Mouse (Mus musculus) MEL (cell line): ENCODE measurements at regions not wholly inside any gene's neighbourhood (a gene's known extent, or its start where the extent isn't known, plus 50 kb on each side); places are given as distances from the start of the nearest gene placed in this dataset.

Experiments used
- DNase-seq: peaks from one replicate; pipeline ENCODE4 v3.0.0; 2011; ENCODE audit warnings: low read depth, low spot score
- H3K27ac ChIP-seq: 2 replicates; pipeline ENCODE4 v1.5.1; 2012; ENCODE audit warnings: low read depth, mild to moderate bottlenecking, control low read depth, low read length, moderate library complexity; ENCODE audit not compliant: control insufficient read depth
- H3K27me3 ChIP-seq, 2 experiments: fragments of 150-350 bp in 1 of 2; sonication (generic) in 1 of 2; 2 replicates each; pipeline ENCODE4 v1.6.1; 2012; ENCODE audit warnings: low read length in 2 of 2, mild to moderate bottlenecking in 2 of 2, improper control_type of control experiment in 1 of 2, moderate library complexity in 1 of 2; ENCODE audit not compliant: insufficient read depth in 2 of 2, control insufficient read depth in 1 of 2
- H3K36me3 ChIP-seq, 2 experiments: 2 replicates each; pipeline ENCODE4 v1.6.1; 2012 to 2014; ENCODE audit warnings: low read length in 2 of 2, improper control_type of control experiment in 1 of 2, inconsistent platforms in 1 of 2, mild to moderate bottlenecking in 1 of 2; ENCODE audit not compliant: insufficient read depth in 2 of 2, control insufficient read depth in 1 of 2
- H3K4me1 ChIP-seq, 2 experiments: fragments of 150-350 bp in 1 of 2; sonication (generic) in 1 of 2; 2 replicates each; pipeline ENCODE4 v1.6.1; 2012; ENCODE audit warnings: low read length in 2 of 2, improper control_type of control experiment in 1 of 2, mild to moderate bottlenecking in 1 of 2; ENCODE audit not compliant: insufficient read depth in 2 of 2, control insufficient read depth in 1 of 2
- H3K4me3 ChIP-seq, 2 experiments: fragments of 150-350 bp in 1 of 2; sonication (generic) in 1 of 2; 2 replicates each; pipeline ENCODE4 v1.5.1; 2012; ENCODE audit warnings: low read depth in 2 of 2, low read length in 2 of 2, mild to moderate bottlenecking in 2 of 2, moderate library complexity in 2 of 2, control low read depth in 1 of 2, improper control_type of control experiment in 1 of 2; ENCODE audit not compliant: control insufficient read depth in 1 of 2, insufficient read depth in 1 of 2
- H3K79me2 ChIP-seq: 2 replicates; pipeline ENCODE4 v1.6.1; 2012; ENCODE audit warnings: mild to moderate bottlenecking, low read length, moderate library complexity; ENCODE audit not compliant: control insufficient read depth, poor library complexity, insufficient read depth
- H3K9ac ChIP-seq: 2 replicates; pipeline ENCODE4 v1.6.1; 2012; ENCODE audit warnings: low read depth, mild to moderate bottlenecking, control low read depth, low read length, moderate library complexity; ENCODE audit not compliant: control insufficient read depth, poor library complexity, severe bottlenecking
- H3K9me3 ChIP-seq: fragments of 150-350 bp; sonication (generic); replicated peaks from 2 replicates; pipeline ENCODE4 v1.6.1; 2012; ENCODE audit warnings: mild to moderate bottlenecking, low read length, improper control_type of control experiment, moderate library complexity; ENCODE audit not compliant: insufficient read depth
- BHLHE40 ChIP-seq: IDR thresholded peaks from 2 replicates; pipeline ENCODE4 v1.6.1; 2012; ENCODE audit warnings: low read depth, mild to moderate bottlenecking, inconsistent platforms, low read length, improper control_type of control experiment, borderline replicate concordance
- CHD2 ChIP-seq: IDR thresholded peaks from 2 replicates; pipeline ENCODE4 v1.6.1; 2011; ENCODE audit warnings: low read length, improper control_type of control experiment
- CTCF ChIP-seq, 3 experiments: IDR thresholded peaks in 2 of 3; conservative IDR thresholded peaks in 1 of 3; 2 replicates each; pipeline ENCODE4 v1.5.1; 2011 to 2012; ENCODE audit warnings: low read length in 3 of 3, low read depth in 2 of 3, mild to moderate bottlenecking in 2 of 3, improper control_type of control experiment in 1 of 3, inconsistent platforms in 1 of 3, mixed read lengths in 1 of 3, moderate library complexity in 1 of 3; ENCODE audit not compliant: control insufficient read depth in 1 of 3, insufficient read depth in 1 of 3, poor library complexity in 1 of 3, severe bottlenecking in 1 of 3
- JUND ChIP-seq: IDR thresholded peaks from 2 replicates; pipeline ENCODE4 v1.6.1; 2011; ENCODE audit warnings: low read depth, mild to moderate bottlenecking, improper control_type of control experiment, low read length
- MEF2A ChIP-seq: IDR thresholded peaks from 2 replicates; pipeline ENCODE4 v1.6.1; 2014; ENCODE audit warnings: low read depth, mild to moderate bottlenecking, inconsistent platforms, low read length, improper control_type of control experiment; ENCODE audit not compliant: poor library complexity, insufficient replicate concordance, severe bottlenecking; ENCODE audit errors: extremely low read depth
- MXI1 ChIP-seq: IDR thresholded peaks from 2 replicates; pipeline ENCODE4 v1.6.1; 2011; ENCODE audit warnings: mild to moderate bottlenecking, low read depth, low read length, improper control_type of control experiment
- MYB ChIP-seq: IDR thresholded peaks from 2 replicates; pipeline ENCODE4 v1.6.1; 2011; ENCODE audit warnings: mild to moderate bottlenecking, low read depth, low read length, improper control_type of control experiment
- MYC ChIP-seq: IDR thresholded peaks from 2 replicates; pipeline ENCODE4 v1.6.1; 2011; ENCODE audit warnings: low read depth, mild to moderate bottlenecking, low read length, improper control_type of control experiment, moderate library complexity
- NRF1 ChIP-seq: IDR thresholded peaks from 2 replicates; pipeline ENCODE4 v1.6.1; 2014; ENCODE audit warnings: low read depth, mild to moderate bottlenecking, inconsistent platforms, low read length, improper control_type of control experiment, moderate library complexity; ENCODE audit not compliant: poor library complexity, insufficient read depth, severe bottlenecking
- POLR2A ChIP-seq, 2 experiments: IDR thresholded peaks; 2 replicates each; pipeline ENCODE4 v1.6.1; 2011 to 2012; ENCODE audit warnings: low read length in 2 of 2, mild to moderate bottlenecking in 2 of 2, control low read depth in 1 of 2, improper control_type of control experiment in 1 of 2, low read depth in 1 of 2, moderate library complexity in 1 of 2; ENCODE audit not compliant: control insufficient read depth in 1 of 2, insufficient read depth in 1 of 2, poor library complexity in 1 of 2
- POLR2AphosphoS2 ChIP-seq: IDR thresholded peaks from 2 replicates; pipeline ENCODE4 v1.6.1; 2011; ENCODE audit warnings: low read length, improper control_type of control experiment
- RAD21 ChIP-seq: IDR thresholded peaks from 2 replicates; pipeline ENCODE4 v1.6.1; 2011; ENCODE audit warnings: mild to moderate bottlenecking, low read depth, low read length, improper control_type of control experiment
- RCOR1 ChIP-seq: IDR thresholded peaks from 2 replicates; pipeline ENCODE4 v1.6.1; 2012; ENCODE audit warnings: low read depth, mild to moderate bottlenecking, inconsistent platforms, low read length, improper control_type of control experiment
- SMC3 ChIP-seq: IDR thresholded peaks from 2 replicates; pipeline ENCODE4 v1.6.1; 2011; ENCODE audit warnings: low read depth, low read length, improper control_type of control experiment
- TAL1 ChIP-seq: IDR thresholded peaks from 2 replicates; pipeline ENCODE4 v1.6.1; 2012; ENCODE audit warnings: mild to moderate bottlenecking, inconsistent platforms, low read length, moderate library complexity, mixed read lengths
- TBP ChIP-seq: IDR thresholded peaks from 2 replicates; pipeline ENCODE4 v1.8.0; 2011; ENCODE audit warnings: low read depth, low read length, improper control_type of control experiment
- TCF12 ChIP-seq: IDR thresholded peaks from 2 replicates; pipeline ENCODE4 v1.6.1; 2014; ENCODE audit warnings: low read depth, mild to moderate bottlenecking, inconsistent platforms, low read length, improper control_type of control experiment, moderate library complexity
- UBTF ChIP-seq: IDR thresholded peaks from 2 replicates; pipeline ENCODE4 v1.6.1; 2012; ENCODE audit warnings: low read depth, mild to moderate bottlenecking, inconsistent platforms, low read length, improper control_type of control experiment, moderate library complexity, borderline replicate concordance; ENCODE audit not compliant: insufficient read depth
- USF1 ChIP-seq: IDR thresholded peaks from 2 replicates; pipeline ENCODE4 v1.6.1; 2014; ENCODE audit warnings: low read depth, mild to moderate bottlenecking, inconsistent platforms, low read length, improper control_type of control experiment, moderate library complexity
- USF2 ChIP-seq, 2 experiments: IDR thresholded peaks; 2 replicates each; pipeline ENCODE4 v1.6.1; 2011 to 2012; ENCODE audit warnings: improper control_type of control experiment in 2 of 2, low read length in 2 of 2, borderline replicate concordance in 1 of 2, inconsistent platforms in 1 of 2, low read depth in 1 of 2, mild to moderate bottlenecking in 1 of 2; ENCODE audit not compliant: insufficient read depth in 1 of 2
- ZC3H11A ChIP-seq: IDR thresholded peaks from 2 replicates; pipeline ENCODE4 v1.6.1; 2012; ENCODE audit warnings: low read depth, mild to moderate bottlenecking, inconsistent platforms, low read length, improper control_type of control experiment
- ZKSCAN1 ChIP-seq: IDR thresholded peaks from 2 replicates; pipeline ENCODE4 v1.6.1; 2012; ENCODE audit warnings: low read depth, mild to moderate bottlenecking, inconsistent platforms, low read length, improper control_type of control experiment, moderate library complexity
- ZMIZ1 ChIP-seq: IDR thresholded peaks from 2 replicates; pipeline ENCODE4 v1.6.1; 2012; ENCODE audit warnings: low read depth, mild to moderate bottlenecking, inconsistent platforms, low read length, improper control_type of control experiment, moderate library complexity
- ZNF384 ChIP-seq: IDR thresholded peaks from 2 replicates; pipeline ENCODE4 v1.6.1; 2012; ENCODE audit warnings: low read depth, mild to moderate bottlenecking, inconsistent platforms, low read length, improper control_type of control experiment

- Histone ChIP-seq H3K4me1 (no peaks in the 10 kb centered on the region), H3K4me3 (no peak overlapping the region), H3K27me3 (no peaks in the 10 kb centered on the region), H3K9ac (no peak overlapping the region), H3K27ac (no peak overlapping the region), H3K79me2 (no peaks in the 10 kb centered on the region), H3K9me3 (no peaks in the 10 kb centered on the region), H3K36me3 (no peaks in the 10 kb centered on the region)
- TF ChIP-seq RCOR1, result no peak
- TF ChIP-seq POLR2A (IDR thresholded peaks at IDR 0.05; ENCODE audit: control insufficient read depth in 1 of 2, insufficient read depth in 1 of 2, low read depth in 1 of 2, low read length in 2 of 2, poor library complexity in 1 of 2), result no peak
- TF ChIP-seq UBTF, result no peak
- TF ChIP-seq ZMIZ1, result no peak
- no peak for TF ChIP-seq MEF2A
- no peak for TF ChIP-seq ZNF384
- TF ChIP-seq MYB, result no peak
- no peak for TF ChIP-seq BHLHE40
- TF ChIP-seq TAL1, result no peak
- no peak for TF ChIP-seq MXI1
- no peak for DNase-seq
These were observed 359.5 kb downstream of the Adgrl2 start for GRCm38 (mm10) chr3:148630865-148631264.

- Histone ChIP-seq H3K9ac (no peak overlapping the region), H3K27ac (no peak overlapping the region), H3K4me1 (no peaks in the 10 kb centered on the region), H3K36me3 (no peaks in the 10 kb centered on the region), H3K27me3 (no peaks in the 10 kb centered on the region), H3K4me3 (no peak overlapping the region), H3K79me2 (no peaks in the 10 kb centered on the region)
- DNase-seq, result no peak
- TF ChIP-seq CHD2, result no peak
- no peak for TF ChIP-seq RAD21
- TF ChIP-seq BHLHE40, result no peak
- TF ChIP-seq USF2 (IDR thresholded peaks at IDR 0.05; ENCODE audit: borderline replicate concordance in 1 of 2, insufficient read depth in 1 of 2, low read depth in 1 of 2, low read length in 2 of 2), result no peak
- no peak for TF ChIP-seq MYC
- TF ChIP-seq ZC3H11A, result no peak
- no peak for TF ChIP-seq TCF12
- no peak for TF ChIP-seq POLR2AphosphoS2
- TF ChIP-seq ZNF384, result no peak
- TF ChIP-seq UBTF, result no peak
- TF ChIP-seq JUND, result no peak
- TF ChIP-seq ZKSCAN1, result no peak
- no peak for TF ChIP-seq USF1
- no peak for TF ChIP-seq CTCF (IDR thresholded peaks at IDR 0.05 in 2 of 3, conservative IDR thresholded peaks at IDR 0.05 in 1 of 3; ENCODE audit: control insufficient read depth in 1 of 3, insufficient read depth in 1 of 3, low read depth in 2 of 3, low read length in 3 of 3, poor library complexity in 1 of 3, severe bottlenecking in 1 of 3)
- no peak for TF ChIP-seq SMC3
- no peak for TF ChIP-seq NRF1
- TF ChIP-seq TBP, result no peak
- TF ChIP-seq, all 39 proteins: peak for 0
- H3K9me3 ChIP-seq, result no peaks in the 10 kb centered on the region
These were observed 375.2 kb downstream of the Adgrl2 start for GRCm38 (mm10) chr3:148614971-148615671.
